Mouse (Mus musculus) 3134 (cell line): ENCODE data around the gene Calcoco1.
"Not testable (repeated sequence)": the region's sequence is repeated elsewhere in the genome, so short reads cannot be mapped to it uniquely, and the experiment has no call there.

ENCODE experiments used
- DNase-seq: peaks from one replicate; pipeline ENCODE4 v3.0.0-alpha.2; 2011; ENCODE audit warnings: low spot score; ENCODE audit not compliant: insufficient read length; ENCODE audit errors: extremely low read depth

The Calcoco1 gene

DNA sequence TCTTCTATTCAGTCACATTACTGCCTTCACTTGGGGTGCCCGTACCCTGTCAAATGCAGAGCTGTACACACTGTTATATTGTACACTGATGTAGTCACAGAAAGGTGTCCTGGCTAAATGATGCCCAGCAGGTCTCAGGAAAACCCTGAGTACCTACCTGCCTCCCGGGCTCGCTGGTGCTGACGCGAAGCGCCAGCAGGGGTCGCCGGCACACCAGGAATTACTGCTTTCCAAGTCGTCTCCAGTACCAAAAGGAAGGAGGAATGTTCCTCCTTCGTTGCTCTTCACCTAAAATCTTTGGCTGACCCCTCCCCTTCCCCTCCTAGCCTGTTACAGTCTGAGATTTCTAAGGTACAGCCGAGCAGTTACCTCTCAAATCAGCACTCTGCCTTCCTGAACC, 23.8 kb downstream of the Calcoco1 start:
- peak; percentile 76 for DNase-seq

DNA sequence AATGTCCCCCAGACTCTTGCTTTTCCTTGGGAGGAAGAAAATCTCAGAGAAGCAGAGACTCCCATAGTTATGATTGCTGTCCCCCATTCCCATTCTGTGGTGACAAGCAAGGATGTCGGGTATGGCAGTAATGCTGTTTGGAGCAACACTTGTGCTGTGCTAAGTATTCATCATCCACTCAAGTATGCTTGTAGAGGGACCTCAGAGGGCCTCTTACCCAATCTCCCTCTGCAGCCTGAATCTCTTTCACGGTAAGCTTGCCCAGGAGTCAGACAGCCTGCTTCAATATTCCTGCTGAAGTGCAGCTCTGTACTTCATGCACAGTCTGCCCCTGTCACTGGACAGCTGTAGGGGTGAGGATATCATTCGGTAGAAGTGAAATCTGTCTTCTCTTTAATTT, 25.1 kb downstream of the Calcoco1 start:
- DNase-seq: no peak

- no peak for DNase-seq
Measured at GRCm38 (mm10) chr15:102693600-102693999, 28.4 kb downstream of the Calcoco1 start.

GRCm38 (mm10) chr15:102692991-102693411, 29.0 kb downstream of the Calcoco1 start:
- DNase-seq: no peak

GRCm38 (mm10) chr15:102692321-102692804, 29.6 kb downstream of the Calcoco1 start:
- no peak for DNase-seq

- DNase-seq: no peak
Measured at GRCm38 (mm10) chr15:102685791-102686190, 36.2 kb downstream of the Calcoco1 start.

GRCm38 (mm10) chr15:102683670-102684069, 38.3 kb downstream of the Calcoco1 start:
- no peak for DNase-seq

- DNase-seq: no peak
Measured at GRCm38 (mm10) chr15:102676345-102676744, 45.6 kb downstream of the Calcoco1 start.

DNA sequence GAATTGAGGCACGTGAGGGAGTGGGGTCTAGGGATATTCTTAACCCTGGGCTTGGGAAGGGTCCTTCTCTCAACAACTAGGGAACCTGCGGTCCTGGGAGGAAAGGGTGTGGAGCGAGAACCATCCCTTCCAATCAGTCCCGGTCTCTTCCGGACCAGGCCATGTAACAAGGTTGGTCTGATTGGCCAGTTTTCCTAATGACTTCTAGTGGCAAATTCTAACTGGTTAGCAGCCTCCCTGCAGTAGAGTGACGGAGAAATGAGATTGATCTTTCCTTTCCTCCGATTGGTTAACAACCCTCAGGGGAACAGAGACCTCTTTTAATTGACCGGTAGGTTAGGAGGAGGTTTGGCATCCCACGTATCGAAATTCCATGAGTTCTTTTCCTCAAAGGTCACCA, 48.4 kb downstream of the Calcoco1 start:
- no peak for DNase-seq

GRCm38 (mm10) chr15:102672215-102673071, 49.5 kb downstream of the Calcoco1 start, which contains the start of gene Atp5g2:
TSS of gene Atp5g2 (minus strand) at chr15:102672352.
- no peak for DNase-seq

DNA sequence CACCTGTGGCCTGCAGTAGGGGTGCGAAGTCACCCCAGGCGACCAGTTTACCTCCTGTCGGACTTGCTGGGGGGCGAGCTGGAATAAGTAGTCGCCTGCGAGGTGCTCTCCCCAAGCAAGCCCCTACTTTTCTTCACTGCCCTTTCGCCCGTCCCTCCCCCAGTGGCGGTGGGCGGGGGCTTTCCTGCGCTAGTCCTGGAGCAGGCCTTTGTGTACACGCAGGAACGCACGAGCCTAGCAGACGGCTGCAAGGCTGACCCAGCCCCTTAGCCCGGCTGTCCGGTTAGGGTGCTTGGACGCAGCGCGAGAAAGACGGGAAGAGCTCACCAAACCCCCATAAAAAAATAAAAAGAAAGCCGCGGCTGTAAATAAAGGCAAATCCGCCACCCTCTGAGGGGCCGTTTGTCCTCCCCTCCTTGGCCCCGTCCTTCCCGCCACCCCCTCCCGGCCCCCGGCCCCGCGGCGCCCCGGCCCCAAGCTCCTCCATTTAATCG, 50.2 kb downstream of the Calcoco1 start:
- peak; percentile 79 for DNase-seq

DNA sequence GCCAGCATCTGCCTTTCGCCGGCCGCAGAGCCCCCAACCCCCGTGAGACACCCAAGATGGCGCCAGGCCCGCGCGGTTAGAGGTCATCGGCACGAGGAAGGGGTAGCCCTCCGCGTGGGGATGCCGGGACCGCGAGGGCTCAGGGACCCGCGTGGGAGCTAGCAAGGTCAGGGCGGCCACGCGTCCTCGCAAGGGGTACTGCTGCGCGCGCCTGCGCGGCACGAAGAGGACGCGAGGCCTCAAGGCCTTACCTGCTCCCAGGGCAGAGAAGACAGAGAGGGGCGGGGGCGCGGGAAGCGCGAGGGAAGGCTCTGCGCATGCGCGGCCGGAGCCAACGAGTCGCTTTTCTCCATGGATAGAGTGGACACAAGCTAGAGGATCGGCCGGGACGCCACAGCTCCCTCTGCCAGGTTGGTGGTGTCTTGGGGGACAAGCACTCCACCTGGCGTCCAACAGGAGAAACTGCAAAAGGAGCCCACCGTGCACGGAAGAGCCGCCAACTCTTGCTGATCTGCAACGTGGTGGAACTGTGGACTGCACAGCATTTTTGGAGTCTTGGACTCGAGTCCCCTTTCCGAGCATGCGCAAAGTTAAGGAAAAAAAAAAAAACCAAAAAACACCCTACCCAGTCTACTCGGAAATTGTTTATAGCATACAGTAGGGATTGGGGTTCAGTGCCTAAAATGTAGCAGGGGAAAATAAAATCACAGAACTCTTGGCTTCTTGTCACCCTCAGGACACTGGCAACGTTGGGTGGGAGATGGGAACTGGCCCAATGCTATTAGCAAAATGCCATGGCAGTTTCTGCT, 51.0 kb downstream of the Calcoco1 start:
- peak; percentile 100 for DNase-seq

GRCm38 (mm10) chr15:102670281-102670680, 51.7 kb downstream of the Calcoco1 start:
- no peak for DNase-seq

GRCm38 (mm10) chr15:102669571-102669970, 52.4 kb downstream of the Calcoco1 start:
- no peak for DNase-seq

- no peak for DNase-seq
Measured at GRCm38 (mm10) chr15:102665494-102665893, 56.5 kb downstream of the Calcoco1 start.

DNA sequence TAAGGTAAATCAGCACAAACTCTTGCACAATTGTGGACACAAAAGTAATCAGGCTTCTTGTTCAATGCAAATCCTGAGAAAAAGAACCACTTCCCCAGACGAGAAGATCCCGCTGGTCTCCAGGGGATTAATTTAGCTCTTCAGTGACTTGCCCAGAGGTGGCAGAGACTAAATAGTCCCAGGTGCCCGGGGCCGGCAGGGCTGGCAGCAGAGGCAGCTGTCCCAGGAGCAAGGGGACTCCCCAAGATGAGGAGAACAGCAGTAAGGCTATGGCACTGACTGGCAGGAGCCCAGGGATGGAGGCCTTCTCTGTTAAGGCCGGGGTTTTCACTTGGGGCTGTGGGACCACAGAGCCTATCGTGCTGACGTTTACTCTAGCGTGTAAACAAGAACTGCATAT, 58.2 kb downstream of the Calcoco1 start:
- DNase-seq: no peak

DNA sequence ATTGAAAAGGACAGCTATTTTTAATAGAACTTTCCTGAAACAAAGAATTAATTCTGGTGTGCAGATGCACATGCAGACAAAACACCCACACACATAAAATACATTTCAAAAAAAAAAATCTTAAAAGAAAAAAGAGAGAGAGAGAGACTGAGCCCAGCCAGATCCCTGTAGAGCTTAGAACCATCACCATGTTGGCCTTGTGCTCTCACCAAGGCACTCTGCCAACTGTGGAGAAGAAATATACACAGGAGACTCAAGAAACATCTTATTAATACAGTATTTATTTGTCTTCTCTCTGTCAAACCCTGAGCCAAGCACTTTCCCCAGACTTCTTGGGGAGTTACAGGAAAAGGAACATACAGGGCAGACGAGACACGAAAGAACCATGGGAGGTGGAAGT, 59.4 kb downstream of the Calcoco1 start:
- DNase-seq: not testable (repeated sequence)

GRCm38 (mm10) chr15:102657926-102658381, 64.0 kb downstream of the Calcoco1 start:
- no peak for DNase-seq
